Mouse (Mus musculus) myocyte (in vitro differentiated cells): ENCODE results near the gene C1ql1.

Source experiments
- MYOG ChIP-seq, 3 experiments: IDR thresholded peaks; one replicate each; pipeline ENCODE4 v1.6.1; 2011; ENCODE audit warnings: control low read depth in 2 of 3, low read depth in 2 of 3, mild to moderate bottlenecking in 2 of 3; ENCODE audit not compliant: insufficient read length in 2 of 3, control insufficient read depth in 1 of 3, insufficient read depth in 1 of 3
- POLR2A ChIP-seq: IDR thresholded peaks from one replicate; pipeline ENCODE4 v1.6.1; 2011; ENCODE audit warnings: low read depth, mild to moderate bottlenecking, control low read depth, moderate library complexity; ENCODE audit not compliant: insufficient read length
- REST ChIP-seq: IDR thresholded peaks from one replicate; pipeline ENCODE4 v1.6.1; 2011; ENCODE audit warnings: mild to moderate bottlenecking, control low read depth, moderate library complexity; ENCODE audit not compliant: insufficient read depth, insufficient read length

- no peak for TF ChIP-seq REST
- no peak for TF ChIP-seq POLR2A
- TF ChIP-seq MYOG (IDR thresholded peaks at IDR 0.05; ENCODE audit: control insufficient read depth in 1 of 3, insufficient read depth in 1 of 3, insufficient read length in 2 of 3, low read depth in 2 of 3): no peak
Measured at GRCm38 (mm10) chr11:102941236-102941635, 5.3 kb downstream of the C1ql1 start.
